Mouse (Mus musculus) megakaryocyte, embryonic 14.5 days (primary cell): ENCODE data around the gene Sept6.

Experiments
- FLI1 ChIP-seq: IDR thresholded peaks from 2 replicates; pipeline ENCODE4 v1.6.1; 2012; ENCODE audit warnings: low read length, inconsistent platforms, mixed read lengths
- GATA1 ChIP-seq: IDR thresholded peaks from 3 replicates; pipeline ENCODE4 v1.6.1; 2012; ENCODE audit warnings: mixed read lengths, low read length, inconsistent platforms, borderline replicate concordance

- TF ChIP-seq FLI1 (no peak), GATA1 (no peak)
These were observed 127.6 kb downstream of the Sept6 start for GRCm38 (mm10) chrX:36863766-36864608.
